Mouse (Mus musculus) kidney, embryonic 16.5 days (tissue): ENCODE measurements at regions not wholly inside any gene's neighbourhood (a gene's known extent, or its start where the extent isn't known, plus 50 kb on each side); places are given as distances from the start of the nearest gene placed in this dataset.

Experiments
- ATAC-seq: fragments of 200-750 bp; cut with Nextera tagmentation; 2 replicates; pipeline ENCODE4 v1.8.0; 2017; ENCODE audit warnings: moderate TSS enrichment; ENCODE audit not compliant: low FRiP score, low TSS enrichment
- H3K27ac ChIP-seq: fragments of 300-500 bp; sonication (generic); 2 replicates; pipeline ENCODE4 v1.5.1; 2014; ENCODE audit warnings: low read length
- H3K27me3 ChIP-seq: fragments of 300-500 bp; sonication (generic); 2 replicates; pipeline ENCODE4 v1.6.1; 2014; ENCODE audit warnings: low read length, control low read depth, mixed read lengths; ENCODE audit not compliant: insufficient read depth
- H3K36me3 ChIP-seq: fragments of 300-500 bp; sonication (generic); 2 replicates; pipeline ENCODE4 v1.6.1; 2014; ENCODE audit warnings: low read length, control low read depth, mixed read lengths; ENCODE audit not compliant: insufficient read depth
- H3K4me1 ChIP-seq: fragments of 300-500 bp; sonication (generic); 2 replicates; pipeline ENCODE4 v1.6.1; 2014; ENCODE audit warnings: low read length, control low read depth, mixed read lengths; ENCODE audit not compliant: insufficient read depth
- H3K4me2 ChIP-seq: fragments of 300-500 bp; sonication (generic); replicated peaks from 2 replicates; pipeline ENCODE4 v1.6.1; 2014; ENCODE audit warnings: low read depth, low read length
- H3K4me3 ChIP-seq: fragments of 300-500 bp; sonication (generic); 2 replicates; pipeline ENCODE4 v1.5.1; 2014; ENCODE audit warnings: mild to moderate bottlenecking, low read length
- H3K9ac ChIP-seq: fragments of 300-500 bp; sonication (generic); replicated peaks from 2 replicates; pipeline ENCODE4 v1.6.1; 2014; ENCODE audit warnings: low read length
- H3K9me3 ChIP-seq: fragments of 300-500 bp; sonication (generic); 2 replicates; pipeline ENCODE4 v1.6.1; 2016; ENCODE audit warnings: low read length, control low read depth
- WGBS: fragments of 180-500 bp; shearing (Covaris S2); extraction: QIAGEN DNeasy Blood & Tissue Kit; methylation state at CpG from one replicate; pipeline ENCODE4 v1.1.7; 2014; 5-methylcytosine and 5-hydroxymethylcytosine counted together

DNA sequence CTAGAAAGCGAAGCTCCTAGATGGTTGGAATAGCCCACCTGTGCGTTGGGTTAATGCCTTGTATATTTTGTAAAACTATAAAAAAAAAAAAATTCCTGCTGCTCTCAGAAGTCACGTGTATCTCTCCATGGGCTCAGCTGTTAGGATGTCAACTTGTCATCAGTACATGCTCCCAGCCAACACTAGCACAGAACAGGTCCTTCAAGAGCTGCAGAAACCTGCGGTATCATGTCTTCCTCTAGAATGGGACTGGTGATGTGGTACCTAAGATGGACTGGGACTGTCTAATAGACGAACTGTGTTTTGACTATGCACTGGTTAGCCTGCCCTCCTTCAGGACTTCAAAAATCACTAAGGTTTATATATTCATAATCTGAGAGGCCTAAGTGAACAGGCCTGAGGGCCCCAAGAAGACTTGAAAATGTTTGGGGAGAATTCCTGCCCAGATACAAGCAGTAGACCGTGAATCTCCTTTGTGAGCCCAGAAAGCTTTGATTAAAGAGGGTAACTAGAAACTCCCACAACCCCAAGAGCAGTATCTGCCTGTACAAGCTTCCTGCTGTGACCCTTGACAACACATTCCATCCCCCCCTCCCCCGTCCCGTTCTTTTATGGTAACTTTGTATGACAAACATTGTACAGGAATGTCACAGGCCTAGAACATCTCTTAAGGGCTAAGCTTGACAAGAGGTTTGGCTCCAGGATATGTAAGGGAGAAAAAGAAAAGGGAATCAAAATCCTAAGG lies 152.1 kb downstream of the Sox4 start:
- Histone ChIP-seq H3K4me1 (0 out of 2 replicates have a peak, but pooled peaks cover 9% of the 10 kb centered on the region), H3K4me2 (no peak overlapping the region), H3K36me3 (no peaks in the 10 kb centered on the region), H3K27ac (peak overlapping the region; percentile 31; the same call in 1 of the 2 replicates), H3K9ac (no peak overlapping the region), H3K9me3 (no peaks in the 10 kb centered on the region), H3K4me3 (no peak overlapping the region), H3K27me3 (no peaks in the 10 kb centered on the region)
- WGBS = 45% methylated on average over 8 of the region's 8 CpGs
- ATAC-seq = peak; percentile 62

DNA sequence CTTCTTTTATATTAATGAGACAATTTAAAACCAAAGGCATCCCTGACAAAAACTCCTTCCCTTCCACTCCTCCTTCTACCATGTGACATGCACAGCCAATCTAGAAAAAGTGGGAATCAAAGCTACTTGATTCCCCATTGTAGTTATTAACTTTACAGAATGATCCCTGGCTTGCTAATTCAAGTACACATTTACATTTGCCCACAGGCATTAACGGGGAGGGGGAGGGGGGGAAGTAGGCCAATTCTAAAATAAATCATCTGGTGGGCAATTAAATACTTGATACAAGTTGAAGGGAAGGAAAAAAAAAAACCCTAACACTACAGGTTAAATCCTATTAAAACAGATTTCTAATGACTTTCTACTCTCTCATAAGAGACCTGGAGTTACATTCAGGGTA lies 152.8 kb downstream of the Sox4 start:
- H3K27me3 ChIP-seq = no peaks in the 10 kb centered on the region
- H3K36me3 ChIP-seq = no peaks in the 10 kb centered on the region
- no peak for ATAC-seq
- no peaks in the 10 kb centered on the region for H3K9me3 ChIP-seq
- H3K9ac ChIP-seq = no peak overlapping the region
- 21% methylated on average over 1 of the region's 1 CpGs for WGBS
- H3K4me3 ChIP-seq = no peak overlapping the region
- no peak overlapping the region for H3K27ac ChIP-seq
- no peak overlapping the region for H3K4me2 ChIP-seq
- 0 out of 2 replicates have a peak, but pooled peaks cover 9% of the 10 kb centered on the region for H3K4me1 ChIP-seq

DNA sequence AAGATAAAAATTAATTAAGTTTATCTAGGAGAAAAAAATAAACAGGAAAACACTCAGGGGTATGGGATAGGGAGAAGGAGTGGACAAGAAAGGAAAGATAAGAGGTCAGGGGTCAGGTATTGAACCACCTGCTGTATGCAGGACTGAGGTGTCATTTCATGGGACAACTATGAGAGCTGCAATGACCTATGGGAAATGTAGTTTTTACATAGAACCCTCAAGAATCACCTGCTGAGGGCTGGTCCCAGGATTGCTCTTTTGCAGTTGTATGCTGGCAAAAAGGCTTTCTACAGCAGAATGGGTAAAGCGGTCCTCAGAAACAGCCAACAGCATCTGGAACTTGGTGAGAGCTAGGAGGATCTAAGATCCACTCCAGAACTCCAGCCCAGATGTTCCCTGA lies 154.0 kb downstream of the Sox4 start:
- H3K9me3 ChIP-seq = no peaks in the 10 kb centered on the region
- no peak overlapping the region for H3K9ac ChIP-seq
- no peaks in the 10 kb centered on the region for H3K27me3 ChIP-seq
- no peak overlapping the region for H3K4me2 ChIP-seq
- WGBS = 92% methylated on average over 1 of the region's 1 CpGs
- no peaks in the 10 kb centered on the region for H3K36me3 ChIP-seq
- 0 out of 2 replicates have a peak, but pooled peaks cover 9% of the 10 kb centered on the region for H3K4me1 ChIP-seq
- ATAC-seq = no peak
- H3K27ac ChIP-seq = no peak overlapping the region
- H3K4me3 ChIP-seq = no peak overlapping the region

DNA sequence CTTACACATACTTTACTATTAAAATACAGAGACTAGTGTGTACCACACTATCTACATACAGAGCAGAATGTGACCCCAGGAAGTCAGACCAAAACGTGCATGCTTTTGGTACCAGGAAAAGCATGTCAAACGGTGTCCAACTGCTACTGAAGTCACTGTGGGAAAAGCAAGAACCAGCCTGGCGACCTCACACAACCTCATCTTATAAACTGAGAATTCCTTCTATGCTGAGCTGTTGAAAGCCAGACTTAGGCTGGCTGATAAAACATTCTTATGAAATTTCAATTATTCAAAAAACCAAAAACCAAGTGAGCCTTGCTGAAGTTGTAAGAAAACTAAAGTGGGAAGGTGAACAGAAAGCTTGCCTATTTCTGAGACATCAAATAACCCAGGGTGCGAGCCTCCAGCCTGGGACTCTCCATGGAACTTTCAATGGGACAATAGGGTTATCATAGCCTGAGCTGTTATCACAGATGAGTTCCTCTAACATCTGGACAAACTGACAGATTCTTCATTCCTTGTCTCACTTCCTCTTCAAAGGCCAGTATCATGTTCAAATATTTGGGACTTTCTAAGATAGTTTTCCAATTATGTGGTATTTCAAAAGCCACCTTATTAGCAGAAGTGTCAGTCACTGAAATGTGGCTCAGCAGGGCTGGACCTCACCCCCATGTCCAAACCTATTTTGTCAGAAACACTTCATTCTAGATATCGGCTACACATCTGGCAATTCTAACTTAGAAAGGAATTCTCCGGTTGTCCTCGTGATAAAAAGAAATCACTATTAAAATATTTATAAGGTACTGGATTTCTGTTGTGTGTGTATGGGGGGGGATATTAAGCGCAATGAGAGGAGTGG lies 155.7 kb downstream of the Sox4 start:
- Histone ChIP-seq H3K4me1 (peaks cover 22% of the 10 kb centered on the region), H3K36me3 (no peaks in the 10 kb centered on the region), H3K9ac (no peak overlapping the region), H3K27me3 (no peaks in the 10 kb centered on the region), H3K4me2 (no peak overlapping the region), H3K4me3 (no peak overlapping the region), H3K9me3 (no peaks in the 10 kb centered on the region), H3K27ac (no peak overlapping the region)
- no peak for ATAC-seq
- 70% methylated on average over 8 of the region's 8 CpGs for WGBS

- ATAC-seq = no peak
- Histone ChIP-seq H3K36me3 (no peaks in the 10 kb centered on the region), H3K4me3 (no peak overlapping the region), H3K9me3 (no peaks in the 10 kb centered on the region), H3K27ac (no peak overlapping the region), H3K4me1 (peaks cover 13% of the 10 kb centered on the region), H3K4me2 (no peak overlapping the region), H3K27me3 (no peaks in the 10 kb centered on the region), H3K9ac (no peak overlapping the region)
- whole genome bisulfite sequencing = 70% methylated on average over 7 of the region's 7 CpGs
Observed at GRCm38 (mm10) chr13:28795274-28795673, 158.2 kb downstream of the Sox4 start.

DNA sequence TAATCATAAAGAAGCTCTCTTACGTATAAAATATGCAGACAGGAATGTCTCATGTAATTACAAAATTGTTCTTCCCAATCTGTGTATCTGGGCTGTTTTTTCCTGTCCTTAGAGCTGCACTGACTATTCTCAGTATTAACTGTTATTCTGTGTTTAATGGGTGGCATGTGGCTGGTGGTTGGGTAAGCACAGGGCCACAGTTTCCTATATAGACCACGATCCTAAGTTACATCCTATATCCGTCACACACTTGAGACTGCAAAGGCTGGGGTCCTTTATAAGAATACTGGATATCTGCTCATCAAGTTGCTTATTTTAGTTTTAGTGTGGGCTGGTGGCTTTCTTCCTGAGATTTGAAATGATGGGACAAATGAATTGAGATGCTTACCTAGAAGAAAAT lies 159.0 kb downstream of the Sox4 start:
- peaks cover 13% of the 10 kb centered on the region for H3K4me1 ChIP-seq
- H3K9ac ChIP-seq = no peak overlapping the region
- no peak overlapping the region for H3K27ac ChIP-seq
- whole genome bisulfite sequencing = 86% methylated on average over 3 of the region's 3 CpGs
- no peak overlapping the region for H3K4me3 ChIP-seq
- ATAC-seq = no peak
- no peaks in the 10 kb centered on the region for H3K9me3 ChIP-seq
- H3K27me3 ChIP-seq = no peaks in the 10 kb centered on the region
- no peaks in the 10 kb centered on the region for H3K36me3 ChIP-seq
- no peak overlapping the region for H3K4me2 ChIP-seq

DNA sequence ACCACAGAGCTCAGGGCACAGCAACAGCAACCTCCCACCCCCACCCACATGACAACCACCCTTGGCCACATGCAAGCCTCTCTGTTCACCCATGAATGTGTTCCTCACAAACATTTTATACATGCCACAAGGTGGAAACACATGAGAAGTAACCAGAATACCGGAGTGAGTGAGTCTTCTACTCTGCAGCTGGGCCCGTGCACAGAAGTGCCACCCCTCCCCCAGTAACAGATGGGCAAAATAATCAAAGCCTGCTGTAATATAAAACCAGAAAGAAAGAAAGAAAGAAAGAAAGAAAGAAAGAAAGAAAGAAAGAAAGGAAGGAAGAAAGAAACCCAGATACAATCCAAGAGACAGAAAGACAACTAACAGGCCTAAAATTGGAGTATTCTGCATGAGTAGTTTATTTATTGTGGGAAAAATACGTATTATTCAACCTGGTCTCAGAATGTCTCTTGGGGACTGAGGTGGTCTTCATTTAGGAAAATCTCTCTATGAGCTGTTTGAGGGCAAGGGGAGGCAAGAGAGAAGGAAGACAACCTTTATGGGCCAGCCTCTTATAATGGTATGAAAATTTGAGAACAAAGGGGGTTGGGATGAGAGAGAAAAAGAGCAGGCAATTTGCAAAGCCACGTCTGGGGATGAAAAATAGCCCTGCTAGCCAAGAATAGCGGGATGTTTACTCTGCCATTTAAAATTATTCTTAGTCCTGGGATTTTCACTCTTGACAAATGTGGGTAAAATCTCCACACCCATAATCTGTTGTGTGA lies 160.2 kb downstream of the Sox4 start:
- Histone ChIP-seq H3K4me3 (no peak overlapping the region), H3K27me3 (no peaks in the 10 kb centered on the region), H3K4me2 (no peak overlapping the region), H3K36me3 (no peaks in the 10 kb centered on the region), H3K27ac (no peak overlapping the region), H3K9me3 (no peaks in the 10 kb centered on the region), H3K4me1 (peaks cover 13% of the 10 kb centered on the region), H3K9ac (no peak overlapping the region)
- ATAC-seq = no peak
- whole genome bisulfite sequencing = 22% methylated on average over 5 of the region's 5 CpGs

DNA sequence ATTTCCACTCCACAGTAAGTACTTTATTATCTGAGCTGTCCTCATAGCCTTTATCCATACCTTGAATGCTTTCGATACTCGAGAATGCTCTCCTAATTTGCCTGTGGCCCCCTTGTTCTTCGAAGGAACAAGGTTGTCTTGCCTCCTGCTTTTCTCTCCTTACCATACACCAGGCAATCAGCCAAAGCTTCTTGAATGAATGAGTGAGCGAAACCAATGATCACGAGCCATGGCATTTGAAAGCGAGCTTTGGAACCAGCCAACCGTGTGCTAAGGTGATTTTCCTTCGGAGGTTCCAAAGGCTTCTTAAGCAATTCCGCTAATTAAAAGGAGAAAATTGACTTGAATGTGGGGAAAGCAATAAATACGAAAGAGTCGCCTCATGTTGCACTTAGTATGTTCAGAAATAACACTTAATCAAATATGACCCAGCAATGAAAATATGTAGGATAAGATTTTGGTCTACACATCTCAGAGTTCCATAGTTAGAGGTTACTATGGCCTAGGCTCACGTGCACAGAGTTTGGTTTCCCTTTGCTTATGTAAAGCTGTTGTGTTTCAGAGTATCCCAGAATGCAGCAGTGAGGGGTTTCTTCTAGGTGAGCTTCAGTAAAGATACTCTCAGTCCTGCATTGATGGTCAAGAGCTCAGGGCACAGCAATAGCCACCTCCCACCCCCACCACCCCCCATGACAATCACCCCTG lies 160.9 kb downstream of the Sox4 start:
- no peaks in the 10 kb centered on the region for H3K9me3 ChIP-seq
- H3K27ac ChIP-seq = no peak overlapping the region
- H3K4me1 ChIP-seq = peaks cover 17% of the 10 kb centered on the region
- 65% methylated on average over 12 of the region's 12 CpGs for WGBS
- no peak overlapping the region for H3K9ac ChIP-seq
- ATAC-seq = no peak
- no peaks in the 10 kb centered on the region for H3K27me3 ChIP-seq
- no peak overlapping the region for H3K4me3 ChIP-seq
- H3K4me2 ChIP-seq = no peak overlapping the region
- no peaks in the 10 kb centered on the region for H3K36me3 ChIP-seq

DNA sequence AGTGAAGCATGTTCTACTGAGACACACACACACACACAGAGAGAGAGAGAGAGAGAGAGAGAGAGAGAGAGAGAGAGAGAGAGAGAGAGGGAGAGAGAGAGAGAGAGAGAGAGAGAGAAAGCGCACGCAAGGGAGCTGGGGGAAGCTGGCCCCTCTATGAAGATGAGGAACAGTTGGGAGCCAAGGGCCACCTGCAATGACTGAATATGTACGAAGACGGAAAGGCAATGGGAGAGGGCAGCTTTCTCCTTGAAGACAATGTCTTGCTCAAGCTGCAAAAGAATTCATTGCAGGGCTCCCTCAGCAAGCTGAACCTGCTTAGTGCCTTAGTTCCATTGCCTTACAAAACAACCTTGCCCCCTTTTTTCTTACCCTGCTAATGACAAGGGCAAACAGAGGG lies 163.1 kb downstream of the Sox4 start:
- Histone ChIP-seq H3K36me3 (no peaks in the 10 kb centered on the region), H3K9me3 (no peaks in the 10 kb centered on the region), H3K27me3 (no peaks in the 10 kb centered on the region), H3K27ac (no peak overlapping the region), H3K9ac (no peak overlapping the region), H3K4me2 (no peak overlapping the region), H3K4me1 (peaks cover 31% of the 10 kb centered on the region), H3K4me3 (no peak overlapping the region)
- WGBS = 78% methylated on average over 4 of the region's 4 CpGs
- no peak for ATAC-seq
